Mouse (Mus musculus): ENCODE data around the gene Rtp2. TPM values are rescaled to one million over a fixed set of nuclear protein-coding genes. Genes with fewer than 3 reads are reported as not detected.

Rtp2 gene
- polyA plus RNA-seq, 1 experiment from 2014 or later = not detected

DNA sequence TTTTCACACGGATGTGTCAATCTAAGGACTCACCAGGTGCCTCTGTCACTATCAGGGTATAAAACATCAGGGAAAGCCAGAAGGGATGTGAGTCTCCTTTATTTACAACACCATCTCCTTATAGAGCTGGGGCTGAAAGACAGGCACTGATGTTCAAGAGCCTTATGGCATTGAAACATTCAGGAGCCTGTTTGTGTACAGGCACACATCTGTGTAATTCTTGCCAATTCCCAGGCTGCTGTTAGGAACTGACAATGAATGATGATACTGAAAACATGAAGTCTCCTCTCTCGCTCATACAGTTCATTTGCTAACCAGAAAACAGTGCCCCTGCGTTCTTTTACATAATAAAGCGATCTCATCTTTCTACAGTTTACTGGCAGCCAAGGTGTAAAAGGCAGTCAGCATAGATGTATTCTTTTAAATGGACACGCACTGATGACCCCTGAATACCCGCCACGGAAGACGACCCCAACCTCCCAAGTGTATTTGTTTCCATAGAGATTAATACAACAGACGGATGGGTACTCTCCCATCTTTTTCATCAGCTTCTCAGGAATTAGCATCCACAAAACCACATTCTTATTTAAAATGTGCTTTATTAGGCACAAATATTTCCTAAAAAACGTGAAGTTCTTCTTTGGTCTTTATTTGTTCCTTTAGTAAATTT lies 44.1 kb downstream of the Rtp2 start:
- peak; percentile 43; the same call in 1 of the 2 replicates for ATAC-seq (ENCODE audit: low FRiP score)
- no peak overlapping the region for H3K27ac ChIP-seq (ENCODE audit: low read depth, low read length)
- no peak overlapping the region for H3K4me2 ChIP-seq (replicated peaks; ENCODE audit: low read depth, low read length)

DNA sequence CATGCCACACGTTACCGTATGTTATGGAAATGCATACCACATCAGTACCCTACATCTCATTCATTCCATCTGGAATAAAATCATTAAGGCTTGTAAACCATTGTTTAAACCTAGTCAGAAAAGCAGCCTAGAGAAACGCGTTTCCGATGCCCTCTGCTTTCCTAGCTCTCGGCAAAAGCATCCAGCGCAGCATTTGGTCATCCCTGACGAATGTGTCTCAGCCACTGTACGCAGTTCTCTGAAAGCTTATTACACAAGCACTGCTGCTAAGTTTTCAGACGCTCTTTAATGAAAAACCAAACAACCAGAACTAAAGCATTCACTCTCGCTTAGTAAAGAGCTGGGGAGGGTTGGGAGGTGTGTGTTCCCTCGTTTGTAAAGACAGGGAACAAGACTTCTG lies 47.1 kb downstream of the Rtp2 start:
- H3K27me3 ChIP-seq (ENCODE audit: control insufficient read depth, insufficient read depth, low read length) = peaks cover 2% of the 10 kb centered on the region
- no peak overlapping the region for H3K4me2 ChIP-seq (replicated peaks; ENCODE audit: low read depth, low read length)
- H3K27ac ChIP-seq (ENCODE audit: low read depth, low read length) = no peak overlapping the region
- ATAC-seq (ENCODE audit: low FRiP score) (no peak), DNase-seq (ENCODE audit: low spot score) (no peak)
- H3K9me3 ChIP-seq (ENCODE audit: control insufficient read depth, low read length) = no peaks in the 10 kb centered on the region
- 0 out of 2 replicates have a peak, but pooled peaks cover under 1% of the 10 kb centered on the region for H3K4me1 ChIP-seq (replicated peaks; ENCODE audit: control insufficient read depth, insufficient read depth, low read length)
- H3K4me3 ChIP-seq (ENCODE audit: low read depth, low read length) = no peak overlapping the region
- WGBS = 80% methylated on average over 12 of the region's 12 CpGs
- no peaks in the 10 kb centered on the region for H3K36me3 ChIP-seq (ENCODE audit: control insufficient read depth, insufficient read depth, low read length)
- no peak overlapping the region for H3K9ac ChIP-seq (ENCODE audit: low read depth, low read length)

More for the DNA sequence above, 44.1 kb downstream of the Rtp2 start:
- H3K4me3 ChIP-seq (ENCODE audit: low read depth, low read length) = no peak overlapping the region
- H3K36me3 ChIP-seq (ENCODE audit: control insufficient read depth, insufficient read depth, low read length) = no peaks in the 10 kb centered on the region
- peaks cover 9% of the 10 kb centered on the region for H3K27me3 ChIP-seq (ENCODE audit: control insufficient read depth, insufficient read depth, low read length)
- H3K4me1 ChIP-seq (replicated peaks; ENCODE audit: control insufficient read depth, insufficient read depth, low read length) = peaks cover 3% of the 10 kb centered on the region; the same call in 1 of the 2 replicates
- no peaks in the 10 kb centered on the region for H3K9me3 ChIP-seq (ENCODE audit: control insufficient read depth, low read length)
- 52% methylated on average over 10 of the region's 10 CpGs for WGBS
- DNase-seq (ENCODE audit: low spot score) = no peak
- H3K9ac ChIP-seq (ENCODE audit: low read depth, low read length) = no peak overlapping the region

Other genes with a start within 250 kb of the Rtp2 start
- 74.9 and 98.9 TPM in 2 replicates for gene Sst, start 41.4 kb downstream of the Rtp2 start, polyA plus RNA-seq (2014; fragmentation: Nextera tagmentation; extraction: Ambion mirVana)
- gene Gm37419, start 56.1 kb upstream of the Rtp2 start, polyA plus RNA-seq (2014; fragmentation: Nextera tagmentation; extraction: Ambion mirVana) = not detected in 2 replicates
- gene Bcl6, start 56.5 kb upstream of the Rtp2 start, polyA plus RNA-seq (2014; fragmentation: Nextera tagmentation; extraction: Ambion mirVana) = 0.06 and 0.11 TPM in 2 replicates